Mouse (Mus musculus) lung, embryonic 16.5 days (tissue): ENCODE measurements around the gene Gm5134. TPM values are rescaled to one million over a fixed set of nuclear protein-coding genes. Genes with fewer than 3 reads are reported as not detected.

ENCODE experiments used
- ATAC-seq: fragments of 200-750 bp; cut with Nextera tagmentation; 2 replicates; pipeline ENCODE4 v1.8.0; 2017; ENCODE audit warnings: low read depth, mild to moderate bottlenecking, moderate library complexity
- H3K27ac ChIP-seq: fragments of 300-500 bp; sonication (generic); 2 replicates; pipeline ENCODE4 v1.5.1; 2014; ENCODE audit warnings: mild to moderate bottlenecking, control low read depth, low read length
- H3K27me3 ChIP-seq: fragments of 300-500 bp; sonication (generic); 2 replicates; pipeline ENCODE4 v1.6.1; 2014; ENCODE audit warnings: low read depth, low read length, mixed read lengths; ENCODE audit not compliant: control insufficient read depth, insufficient read depth
- H3K36me3 ChIP-seq: fragments of 300-500 bp; sonication (generic); 2 replicates; pipeline ENCODE4 v1.6.1; 2014; ENCODE audit warnings: low read length; ENCODE audit not compliant: control insufficient read depth, insufficient read depth
- H3K4me1 ChIP-seq: fragments of 300-500 bp; sonication (generic); replicated peaks from 2 replicates; pipeline ENCODE4 v1.6.1; 2014; ENCODE audit warnings: low read length, mixed read lengths; ENCODE audit not compliant: control insufficient read depth, insufficient read depth
- H3K4me2 ChIP-seq: fragments of 300-500 bp; sonication (generic); 2 replicates; pipeline ENCODE4 v1.6.1; 2014; ENCODE audit warnings: low read depth, low read length, control low read depth
- H3K4me3 ChIP-seq: fragments of 300-500 bp; sonication (generic); 2 replicates; pipeline ENCODE4 v1.5.1; 2014; ENCODE audit warnings: mild to moderate bottlenecking, low read length, control low read depth
- H3K9ac ChIP-seq: fragments of 300-500 bp; sonication (generic); 2 replicates; pipeline ENCODE4 v1.6.1; 2014; ENCODE audit warnings: low read length, control low read depth
- H3K9me3 ChIP-seq: fragments of 300-500 bp; sonication (generic); 2 replicates; pipeline ENCODE4 v1.6.1; 2016; ENCODE audit warnings: low read length; ENCODE audit not compliant: control insufficient read depth
- WGBS: fragments of 180-500 bp; shearing (Covaris S2); extraction: QIAGEN DNeasy Blood & Tissue Kit; methylation state at CpG from one replicate; pipeline ENCODE4 v1.1.7; 2014; 5-methylcytosine and 5-hydroxymethylcytosine counted together
- polyA plus RNA-seq: library from polyadenylated mRNA; unstranded; fragments of >200 nt; fragmentation: Nextera tagmentation; extraction: Ambion mirVana; gene quantifications from 2 replicates; pipeline ENCODE4 v1.2.1, GENCODE M21; 2015

The Gm5134 gene
- polyA plus RNA-seq, 1 experiment from 2014 or later: not detected

- peaks cover 4% of the 10 kb centered on the region; the same call in 1 of the 2 replicates for H3K4me1 ChIP-seq
- no peak for ATAC-seq
- no peaks in the 10 kb centered on the region for H3K36me3 ChIP-seq
- H3K4me2 ChIP-seq: no peak overlapping the region
- H3K4me3 ChIP-seq: no peak overlapping the region
- H3K27me3 ChIP-seq: no peaks in the 10 kb centered on the region
- 89% methylated on average over 9 of the region's 10 CpGs for WGBS
- H3K9me3 ChIP-seq: no peaks in the 10 kb centered on the region; the same call in 1 of the 2 replicates
- H3K27ac ChIP-seq: no peak overlapping the region
- H3K9ac ChIP-seq: no peak overlapping the region
Observed at GRCm38 (mm10) chr10:76025470-76026190, 71.3 kb downstream of the Gm5134 start.

GRCm38 (mm10) chr10:76027127-76028015 is 73.1 kb downstream of the Gm5134 start:
- H3K36me3 ChIP-seq: no peaks in the 10 kb centered on the region
- WGBS: 46% methylated on average over 12 of the region's 12 CpGs
- no peaks in the 10 kb centered on the region for H3K27me3 ChIP-seq
- peaks cover 6% of the 10 kb centered on the region; the same call in 1 of the 2 replicates for H3K4me1 ChIP-seq
- H3K9me3 ChIP-seq: no peaks in the 10 kb centered on the region; the same call in 1 of the 2 replicates
- no peak overlapping the region; the same call in 1 of the 2 replicates for H3K27ac ChIP-seq
- no peak overlapping the region for H3K9ac ChIP-seq
- H3K4me2 ChIP-seq: no peak overlapping the region
- H3K4me3 ChIP-seq: no peak overlapping the region
- no peak for ATAC-seq

GRCm38 (mm10) chr10:76028016-76028366 is 73.7 kb downstream of the Gm5134 start:
- WGBS: 9% methylated on average over 3 of the region's 4 CpGs
- H3K27ac ChIP-seq: no peak overlapping the region
- no peaks in the 10 kb centered on the region for H3K27me3 ChIP-seq
- H3K9me3 ChIP-seq: no peaks in the 10 kb centered on the region; the same call in 1 of the 2 replicates
- H3K4me3 ChIP-seq: no peak overlapping the region
- H3K9ac ChIP-seq: no peak overlapping the region
- H3K36me3 ChIP-seq: no peaks in the 10 kb centered on the region
- no peak for ATAC-seq
- no peak overlapping the region for H3K4me2 ChIP-seq
- peaks cover 6% of the 10 kb centered on the region; the same call in 1 of the 2 replicates for H3K4me1 ChIP-seq

GRCm38 (mm10) chr10:76028396-76028795 is 74.1 kb downstream of the Gm5134 start:
- Histone ChIP-seq H3K9me3 (no peaks in the 10 kb centered on the region; the same call in 1 of the 2 replicates), H3K4me2 (no peak overlapping the region), H3K4me1 (peaks cover 8% of the 10 kb centered on the region), H3K27ac (peak overlapping the region; percentile 40), H3K27me3 (no peaks in the 10 kb centered on the region), H3K4me3 (no peak overlapping the region), H3K36me3 (no peaks in the 10 kb centered on the region), H3K9ac (no peak overlapping the region)
- ATAC-seq: no peak
- 55% methylated on average over 9 of the region's 9 CpGs for WGBS

- Histone ChIP-seq H3K9ac (no peak overlapping the region), H3K4me1 (peaks cover 12% of the 10 kb centered on the region), H3K9me3 (no peaks in the 10 kb centered on the region; the same call in 1 of the 2 replicates), H3K36me3 (no peaks in the 10 kb centered on the region), H3K4me2 (no peak overlapping the region), H3K27me3 (no peaks in the 10 kb centered on the region), H3K4me3 (no peak overlapping the region), H3K27ac (no peak overlapping the region)
- no peak for ATAC-seq
- WGBS: 70% methylated on average over 5 of the region's 5 CpGs
Observed at GRCm38 (mm10) chr10:76029276-76029675, 75.0 kb downstream of the Gm5134 start.

- H3K27ac ChIP-seq: no peak overlapping the region
- peaks cover 12% of the 10 kb centered on the region for H3K4me1 ChIP-seq
- H3K4me2 ChIP-seq: no peak overlapping the region
- H3K4me3 ChIP-seq: no peak overlapping the region
- no peak for ATAC-seq
- no peak overlapping the region for H3K9ac ChIP-seq
- 69% methylated on average over 5 of the region's 5 CpGs for WGBS
- no peaks in the 10 kb centered on the region for H3K9me3 ChIP-seq
- H3K27me3 ChIP-seq: no peaks in the 10 kb centered on the region
- H3K36me3 ChIP-seq: 0 out of 2 replicates have a peak, but pooled peaks cover 4% of the 10 kb centered on the region
Observed at GRCm38 (mm10) chr10:76030496-76030895, 76.2 kb downstream of the Gm5134 start.

GRCm38 (mm10) chr10:76031511-76032401 is 77.4 kb downstream of the Gm5134 start:
- Histone ChIP-seq H3K36me3 (0 out of 2 replicates have a peak, but pooled peaks cover 4% of the 10 kb centered on the region), H3K4me2 (peak overlapping the region; percentile 66), H3K27me3 (no peaks in the 10 kb centered on the region), H3K4me1 (peaks cover 12% of the 10 kb centered on the region), H3K4me3 (peak overlapping the region; percentile 85), H3K9me3 (no peaks in the 10 kb centered on the region), H3K27ac (peak overlapping the region; percentile 81), H3K9ac (peak overlapping the region; percentile 93)
- 44% methylated on average over 14 of the region's 14 CpGs for WGBS
- peak; percentile 55 for ATAC-seq

GRCm38 (mm10) chr10:76032402-76033118 is 78.2 kb downstream of the Gm5134 start, which contains the start of gene Zfp280b:
TSS of gene Zfp280b (plus strand) at chr10:76032650.
- Histone ChIP-seq H3K27ac (peak within 1 kb of the TSS; percentile 81), H3K36me3 (peaks cover 5% of the 10 kb centered on the region; the same call in 1 of the 2 replicates), H3K4me3 (peak within 1 kb of the TSS; percentile 85), H3K4me1 (peaks cover 9% of the 10 kb centered on the region), H3K4me2 (peak within 1 kb of the TSS; percentile 66), H3K9ac (peak within 1 kb of the TSS; percentile 93), H3K27me3 (no peaks in the 10 kb centered on the region), H3K9me3 (no peaks in the 10 kb centered on the region)
- ATAC-seq: peak; percentile 98
- under 1% methylated on average over 58 of the region's 58 CpGs for WGBS
